Mouse (Mus musculus) embryo, embryonic 10.5 days (tissue): ENCODE results near the gene Dctn2.
"Not testable (repeated sequence)": the region's sequence is repeated elsewhere in the genome, so short reads cannot be mapped to it uniquely, and the experiment has no call there.

Experiments
- DNase-seq: peaks from one replicate; pipeline ENCODE4 v3.0.0-alpha.2; 2015; ENCODE audit warnings: low spot score

The Dctn2 gene

GRCm38 (mm10) chr10:127312858-127313257 lies 46.7 kb downstream of the Dctn2 start:
- no peak for DNase-seq

- DNase-seq: not testable (repeated sequence)
Measured at GRCm38 (mm10) chr10:127313516-127313915, 47.3 kb downstream of the Dctn2 start.

DNA sequence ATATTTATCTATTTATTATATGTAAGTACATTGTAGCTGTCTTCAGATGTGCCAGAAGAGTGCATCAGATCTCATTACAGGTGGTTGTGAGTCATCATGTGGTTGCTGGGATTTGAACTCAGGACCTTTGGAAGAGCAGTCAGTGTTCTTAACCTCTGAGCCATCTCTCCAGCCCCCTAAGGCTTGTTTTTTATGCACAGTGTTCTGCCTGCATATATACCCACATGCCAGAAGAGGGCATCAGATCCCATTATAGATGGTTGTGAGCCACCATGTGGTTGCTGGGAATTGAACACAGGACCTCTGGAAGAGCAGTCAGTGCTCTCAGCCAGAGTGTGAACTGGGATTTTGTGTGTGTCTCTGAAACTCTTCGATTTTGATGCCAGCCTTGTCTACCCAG lies 48.8 kb downstream of the Dctn2 start:
- DNase-seq: not testable (repeated sequence)

GRCm38 (mm10) chr10:127317277-127317676 lies 51.1 kb downstream of the Dctn2 start:
- no peak for DNase-seq

DNA sequence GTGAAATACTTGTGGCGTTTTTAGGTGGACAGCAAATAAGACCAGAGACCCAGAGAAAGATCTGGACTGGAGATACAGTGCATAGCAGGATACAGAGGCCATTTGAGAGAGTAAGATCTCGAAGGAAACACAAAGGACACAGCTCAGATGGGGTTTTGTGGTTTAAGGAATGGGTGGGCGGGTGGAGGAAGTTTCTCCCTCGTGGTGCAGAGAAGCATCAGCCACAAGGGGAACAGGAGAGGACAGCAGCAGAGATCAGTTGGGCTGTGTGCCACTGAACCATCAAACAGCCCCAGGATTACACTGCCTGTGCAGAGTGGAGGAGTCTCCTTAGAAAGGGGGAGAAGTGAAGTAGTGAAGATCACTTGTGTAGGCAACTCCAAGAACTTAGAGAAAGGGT lies 51.8 kb downstream of the Dctn2 start:
- DNase-seq: no peak

GRCm38 (mm10) chr10:127319969-127320368 lies 53.8 kb downstream of the Dctn2 start:
- no peak for DNase-seq

DNA sequence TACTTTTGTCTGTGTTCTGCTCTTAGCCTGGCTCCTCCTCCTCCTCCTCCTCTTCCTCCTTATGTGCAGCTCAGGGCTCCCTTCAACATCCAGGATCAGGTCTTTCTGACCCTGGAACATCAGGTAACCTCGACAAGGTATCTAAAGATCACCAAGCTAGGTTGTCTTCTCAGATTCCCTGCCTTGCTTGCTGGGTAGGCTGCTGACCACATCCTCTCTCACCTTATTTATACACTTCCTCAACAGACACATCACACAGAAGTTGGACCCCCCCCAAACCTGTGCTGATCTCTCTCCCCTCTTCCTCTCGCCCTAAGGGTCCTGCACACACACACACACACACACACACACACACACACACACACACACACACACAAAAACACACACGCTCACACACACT lies 55.5 kb downstream of the Dctn2 start, which contains the start of gene Arhgap9:
Gene Arhgap9 (plus strand): TSS at position 344 of the 400 bp plus-strand sequence.
- no peak for DNase-seq

GRCm38 (mm10) chr10:127322178-127322577 lies 56.0 kb downstream of the Dctn2 start:
- no peak for DNase-seq

- no peak for DNase-seq
Measured at GRCm38 (mm10) chr10:127322669-127323068, 56.5 kb downstream of the Dctn2 start.

DNA sequence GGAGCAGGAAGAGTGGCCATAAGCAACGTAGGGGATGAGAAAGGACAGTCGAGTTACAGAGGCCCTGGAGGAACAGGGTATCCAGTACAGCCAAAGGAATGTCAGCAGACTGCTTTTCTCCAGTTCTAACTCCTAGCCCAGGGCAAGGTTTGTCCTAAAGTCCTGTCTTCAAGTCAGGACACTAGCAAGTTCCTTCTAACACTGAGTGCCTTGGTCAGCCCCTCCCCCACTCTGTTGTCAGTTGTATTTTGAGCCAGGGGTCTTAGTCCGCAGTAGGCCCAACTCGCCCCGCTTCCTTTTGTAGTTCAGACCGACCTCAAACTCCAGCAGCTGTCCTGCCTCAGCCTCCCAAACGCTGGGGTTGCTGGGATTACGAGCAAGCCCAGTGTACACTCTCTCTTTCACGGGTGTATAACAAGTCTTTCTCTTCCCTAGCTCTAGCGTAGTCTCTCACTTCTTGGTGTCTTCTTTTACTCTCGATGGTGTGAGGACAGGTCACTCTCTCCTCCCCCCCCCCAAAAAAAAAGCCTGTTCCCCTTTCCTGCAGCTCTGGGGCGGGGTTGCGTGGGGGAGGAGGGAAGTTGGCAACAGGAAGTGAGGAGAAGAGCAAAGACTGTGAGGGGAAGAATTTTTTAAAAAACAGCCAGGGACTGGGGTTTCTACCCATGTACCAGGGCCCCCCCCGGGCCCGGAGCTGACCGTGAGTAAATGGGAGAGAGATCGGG lies 57.1 kb downstream of the Dctn2 start:
- DNase-seq: no peak

DNA sequence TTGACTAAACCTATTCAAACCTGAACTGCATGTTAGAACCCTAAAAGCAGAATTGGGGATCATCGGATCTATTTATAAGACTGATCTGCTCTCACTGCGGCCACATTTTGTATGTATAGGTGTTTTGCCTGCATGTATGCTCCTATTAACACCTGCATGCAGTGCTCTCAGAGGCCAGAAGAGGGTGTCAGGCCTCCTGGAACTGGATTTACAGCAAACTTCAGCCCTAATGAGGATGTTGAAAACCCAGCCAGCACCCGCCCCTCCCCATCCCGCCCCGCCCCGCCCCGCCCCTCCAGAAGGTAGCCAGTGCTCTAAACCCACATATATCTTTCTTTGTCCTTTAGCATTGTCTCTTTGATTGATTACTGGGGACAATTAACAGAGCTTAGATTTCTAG lies 58.3 kb downstream of the Dctn2 start:
- peak; percentile 78 for DNase-seq

GRCm38 (mm10) chr10:127325454-127326016 lies 59.4 kb downstream of the Dctn2 start:
- peak; percentile 22 for DNase-seq

DNA sequence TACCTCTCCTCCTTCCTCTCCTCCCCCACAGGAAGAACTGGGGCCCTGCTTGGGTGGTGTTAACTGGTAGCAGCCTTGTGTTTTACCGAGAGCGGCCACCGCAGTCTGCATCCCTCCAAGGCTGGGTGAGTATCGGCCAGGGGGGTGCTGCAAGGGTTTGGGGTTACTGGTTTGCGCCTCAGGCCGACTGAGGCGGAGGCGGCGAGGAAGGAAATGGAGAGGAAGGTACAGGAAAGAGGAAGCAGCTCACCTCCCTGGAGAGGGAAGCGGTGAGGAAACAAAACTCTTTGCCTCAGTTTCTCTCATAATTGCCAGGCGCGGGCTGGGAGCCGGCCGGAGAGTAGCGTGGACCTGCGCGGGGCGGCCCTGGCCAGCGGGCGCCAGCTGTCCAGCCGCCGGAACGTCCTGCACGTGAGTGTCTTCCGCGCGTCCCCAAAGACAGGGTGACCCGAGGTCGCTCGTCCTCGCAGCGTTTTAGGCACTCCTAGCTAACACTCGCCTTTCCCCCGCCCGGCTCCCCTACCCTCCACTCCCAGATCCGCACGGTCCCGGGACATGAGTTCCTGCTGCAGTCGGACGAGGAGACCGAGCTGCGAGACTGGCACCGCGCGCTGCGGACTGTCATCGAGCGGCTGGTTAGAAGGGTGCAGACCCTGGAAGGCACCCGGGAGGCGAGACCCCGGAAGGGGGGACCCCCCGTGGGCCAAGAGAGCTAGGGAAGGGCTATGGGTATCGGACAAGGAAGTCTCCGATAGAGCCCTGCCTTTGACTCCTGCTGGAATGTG lies 60.0 kb downstream of the Dctn2 start:
- peak; percentile 54 for DNase-seq

DNA sequence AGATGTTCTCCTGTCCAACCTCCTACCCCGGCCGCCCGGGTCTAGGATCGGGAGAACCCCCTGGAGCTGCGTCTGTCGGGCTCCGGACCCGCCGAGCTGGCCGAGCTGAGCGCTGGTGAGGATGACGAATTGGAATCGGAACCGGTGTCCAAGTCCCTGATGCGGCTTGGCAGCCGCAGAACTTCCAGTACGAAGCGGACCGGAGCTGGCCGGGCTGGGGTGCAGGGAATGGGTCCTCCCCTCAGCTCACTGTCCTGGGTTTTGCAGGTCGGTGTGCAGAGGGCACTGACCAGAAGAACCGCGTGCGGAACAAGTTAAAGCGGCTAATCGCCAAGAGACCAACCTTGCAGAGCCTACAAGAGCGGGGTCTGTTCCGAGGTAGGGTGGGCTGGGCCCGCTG lies 60.7 kb downstream of the Dctn2 start:
- peak; percentile 21 for DNase-seq

DNA sequence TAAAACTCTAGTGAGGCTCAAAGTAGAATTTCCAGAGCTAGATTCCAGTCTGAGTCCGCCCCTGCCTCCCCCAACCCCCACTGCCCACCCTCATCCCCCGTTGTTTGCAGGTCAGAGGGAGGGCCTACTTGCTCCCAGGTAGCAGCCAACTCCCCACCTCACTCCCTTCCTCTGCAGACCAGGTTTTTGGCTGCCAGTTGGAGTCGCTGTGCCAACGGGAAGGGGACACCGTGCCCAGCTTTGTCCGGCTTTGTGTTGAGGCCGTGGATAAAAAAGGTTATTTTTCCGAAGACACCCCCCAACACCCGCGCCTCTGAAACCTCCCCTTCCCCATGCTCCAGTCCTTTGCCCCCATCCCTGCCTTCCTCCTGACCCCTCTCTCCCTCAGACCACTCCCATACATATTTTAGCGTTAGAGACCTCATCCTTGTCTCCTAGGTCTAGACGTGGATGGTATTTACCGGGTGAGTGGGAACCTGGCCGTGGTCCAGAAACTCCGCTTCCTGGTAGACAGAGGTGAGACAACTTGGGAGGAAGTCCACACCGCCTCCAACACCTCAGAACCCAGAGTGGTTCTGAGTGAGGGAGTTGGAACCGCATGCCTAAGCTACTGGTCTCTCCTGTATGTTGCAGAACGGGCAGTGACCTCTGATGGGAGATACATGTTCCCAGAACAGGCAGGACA lies 61.4 kb downstream of the Dctn2 start:
- DNase-seq: no peak

DNA sequence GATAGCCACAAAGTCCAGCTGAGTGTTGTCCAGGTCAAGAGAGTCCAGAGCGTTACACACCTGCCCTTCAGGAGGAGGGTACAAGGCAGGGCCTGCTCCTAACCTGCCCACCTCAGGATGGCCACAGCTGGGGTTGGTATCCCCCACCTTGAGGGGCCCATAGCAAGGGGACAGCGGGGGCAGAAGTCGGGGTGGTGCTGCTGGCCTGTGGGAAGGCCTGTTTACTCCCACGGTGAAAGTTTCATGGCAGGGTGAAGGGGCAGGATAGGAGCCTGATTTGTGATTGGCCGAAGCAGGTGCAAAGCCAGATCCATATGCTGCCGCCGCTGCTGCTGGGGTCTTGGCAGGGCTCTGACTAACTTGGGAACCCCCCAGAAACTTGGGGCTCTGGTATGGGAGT lies 64.0 kb downstream of the Dctn2 start:
- no peak for DNase-seq
